ENCODE assay signal across 8 mouse cellular contexts in the genomic region with DNA sequence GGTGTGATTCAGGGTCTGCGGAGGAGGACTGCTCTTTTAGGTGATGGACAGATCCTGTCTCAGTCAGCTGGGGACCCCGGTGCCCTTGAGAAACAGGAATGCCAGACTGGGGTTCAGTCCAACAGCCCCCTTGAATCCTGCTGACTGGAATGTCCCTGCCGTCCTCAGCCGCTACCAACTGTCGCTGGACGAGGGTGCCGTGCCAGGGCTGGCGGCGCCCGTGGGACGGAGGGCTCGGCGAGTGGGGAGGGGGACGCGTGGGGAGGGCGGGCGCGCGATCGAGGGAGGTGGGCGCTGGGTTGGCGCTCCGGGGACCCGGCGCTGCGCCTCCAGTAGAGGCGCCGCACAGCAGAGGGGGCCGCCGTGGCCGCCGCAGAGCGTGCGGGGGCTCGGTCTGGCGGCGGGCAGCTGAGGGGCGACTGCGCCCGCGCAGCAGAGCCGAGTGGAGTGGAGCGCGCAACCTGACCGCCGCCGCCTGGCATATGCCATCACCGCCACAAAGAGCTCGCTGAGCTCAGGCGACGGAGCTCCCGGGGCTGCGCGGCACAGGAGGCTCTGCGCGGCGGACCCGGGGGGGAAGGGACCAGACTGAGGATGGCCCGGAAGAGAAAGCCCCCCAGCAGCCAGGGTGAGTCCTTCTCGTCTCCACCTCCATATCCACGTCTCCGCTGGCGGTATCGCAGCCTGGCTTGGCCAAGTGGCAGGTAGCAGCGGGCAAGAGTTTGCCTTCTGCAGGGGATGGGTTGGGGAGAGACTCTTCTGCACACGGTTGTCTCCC. TPM values are rescaled to one million over a fixed set of nuclear protein-coding genes. Genes with fewer than 3 reads are reported as not detected.
DNase-seq lines count a peak whose midpoint lies in the region; ATAC-seq and TF ChIP-seq lines count a peak whose summit lies in the region.

A gene (plus strand): TSS at position 266 of the 778 bp plus-strand sequence.

- H3K36me3 ChIP-seq in forebrain, postnatal 0 days (ENCODE audit: insufficient read depth), result no peaks in the 10 kb centered on the region
- H3K36me3 ChIP-seq in midbrain, embryonic 13.5 days, result no peaks in the 10 kb centered on the region

- TF ChIP-seq CTCF in cerebellum, adult 2 months (IDR thresholded peaks at IDR 0.05; ENCODE audit: borderline replicate concordance, insufficient read depth, low read depth, low read length), result no peak
- peak; percentile 32 for TF ChIP-seq CTCF in forebrain, postnatal 0 days (IDR thresholded peaks at IDR 0.05; ENCODE audit: low read depth)

- no peak within 1 kb of the TSS for H3K27ac ChIP-seq in cerebellum, adult 2 months (ENCODE audit: insufficient read depth, low read length)
- H3K27ac ChIP-seq in forebrain, postnatal 0 days (ENCODE audit: low read depth, low read length), result peak within 1 kb of the TSS; percentile 50; the same call in 1 of the 2 replicates
- peak within 1 kb of the TSS; percentile 60 for H3K27ac ChIP-seq in midbrain, embryonic 13.5 days

- peak within 1 kb of the TSS; percentile 94 for H3K4me2 ChIP-seq in forebrain, postnatal 0 days (ENCODE audit: low read depth)
- peak within 1 kb of the TSS; percentile 90 for H3K4me2 ChIP-seq in midbrain, embryonic 13.5 days (replicated peaks)

- no peaks in the 10 kb centered on the region for H3K9me3 ChIP-seq in forebrain, postnatal 0 days (ENCODE audit: low read length)
- H3K9me3 ChIP-seq in midbrain, embryonic 13.5 days, result no peaks in the 10 kb centered on the region

- no peaks in the 10 kb centered on the region for H3K4me1 ChIP-seq in cerebellum, adult 2 months (ENCODE audit: control insufficient read depth, insufficient read depth, low read length)
- H3K4me1 ChIP-seq in forebrain, postnatal 0 days (ENCODE audit: insufficient read depth), result peaks cover 7% of the 10 kb centered on the region; the same call in 1 of the 2 replicates
- peaks cover 24% of the 10 kb centered on the region for H3K4me1 ChIP-seq in midbrain, embryonic 13.5 days (replicated peaks)

- no peak for TF ChIP-seq POLR2A in cerebellum, adult 2 months (IDR thresholded peaks at IDR 0.05; ENCODE audit: borderline replicate concordance, insufficient read depth, low read length)

- peak within 1 kb of the TSS; percentile 58 for H3K4me3 ChIP-seq in cerebellum, adult 2 months (replicated peaks; ENCODE audit: insufficient read depth, low read depth, low read length)
- peak within 1 kb of the TSS; percentile 63 for H3K4me3 ChIP-seq in forebrain, postnatal 0 days (ENCODE audit: low read depth, low read length)
- H3K4me3 ChIP-seq in midbrain, embryonic 13.5 days (replicated peaks), result peak within 1 kb of the TSS; percentile 69

- no peaks in the 10 kb centered on the region for H3K27me3 ChIP-seq in cerebellum, adult 2 months (ENCODE audit: control insufficient read depth, insufficient read depth, low read length)
- H3K27me3 ChIP-seq in forebrain, postnatal 0 days (ENCODE audit: insufficient read depth, low read length), result no peaks in the 10 kb centered on the region
- H3K27me3 ChIP-seq in midbrain, embryonic 13.5 days, result peaks cover 30% of the 10 kb centered on the region

- peak; percentile 40 for DNase-seq in kidney, postnatal 10 days
- no peak for DNase-seq in kidney, adult 9 months
- peak; percentile 44 to 62 for DNase-seq in cerebellum, adult 2 months
- DNase-seq in forebrain, postnatal 0 days, result peak; percentile 69
- DNase-seq in layer of hippocampus, postnatal 14 days (ENCODE audit: low spot score in 2 of 2), result peak; percentile 38 to 54
- DNase-seq in urinary bladder, adult 2 months (ENCODE audit: low spot score), result no peak

- H3K9ac ChIP-seq in forebrain, postnatal 0 days, result peak within 1 kb of the TSS; percentile 73
- H3K9ac ChIP-seq in midbrain, embryonic 13.5 days (replicated peaks), result peak within 1 kb of the TSS; percentile 84

- peak; percentile 92 for ATAC-seq in forebrain, postnatal 0 days
- peak; percentile 91 for ATAC-seq in midbrain, embryonic 13.5 days
- no peak for ATAC-seq in monocyte, adult 5-6 weeks (replicated peaks; ENCODE audit: insufficient number of reproducible peaks, low FRiP score, low TSS enrichment, poor library complexity, severe bottlenecking)

- under 1% methylated on average over 66 of the region's 66 CpGs for WGBS in cerebellum, adult 2 months
- WGBS in forebrain, postnatal 0 days, result 3% methylated on average over 63 of the region's 66 CpGs
- under 1% methylated on average over 60 of the region's 66 CpGs for WGBS in midbrain, embryonic 13.5 days

RNA-seq across cellular contexts. Expression of the gene that starts here (rescaled TPM):
- polyA plus RNA-seq in cerebellum, adult 2 months (2012; rRNA removed), result 3.4 and 3.8 TPM in 2 replicates
- 29.1 and 39.5 TPM in 2 replicates for total RNA-seq in forebrain, postnatal 0 days (2014; rRNA removed)
- 5.7 and 8.4 TPM in 2 replicates for polyA plus RNA-seq in forebrain, postnatal 0 days (2015; fragmentation: Nextera tagmentation; extraction: Ambion mirVana)
- 10 to 100 TPM; 43.2 to 44.9 TPM for total RNA-seq in layer of hippocampus, postnatal 14 days (2021)
- polyA plus RNA-seq in midbrain, embryonic 13.5 days (2015; fragmentation: Nextera tagmentation; extraction: Ambion mirVana), result 6.8 and 7.4 TPM in 2 replicates
- total RNA-seq in monocyte, adult 5-6 weeks (2017), result not detected in 3 replicates
- 0.09 and 0.12 TPM in 2 replicates for polyA plus RNA-seq in urinary bladder, adult 2 months (2012; rRNA removed)

Comparison
In these comparisons a context has a peak if more than half of its experiments do, and no peak if none do; other contexts are left out.
1. RNA of the gene that starts here (total RNA-seq): 43.2 to 44.9 TPM in layer of hippocampus, postnatal 14 days and 29.1 to 39.5 TPM in forebrain, postnatal 0 days; not detected in monocyte, adult 5-6 weeks; every median in the first group is over 10 times any median in the second.
2. DNase-seq: peak in kidney, postnatal 10 days (single experiment), cerebellum, adult 2 months (2 of 2), forebrain, postnatal 0 days (single experiment) and layer of hippocampus, postnatal 14 days (2 of 2); none in kidney, adult 9 months (single experiment) and urinary bladder, adult 2 months (single experiment).
3. Peak in every context shown above with its lines, with median percentiles within 50 percentile points of each other: H3K4me3 ChIP-seq.